Mouse (Mus musculus): ENCODE results near the gene Thumpd3. TPM values are rescaled to one million over a fixed set of nuclear protein-coding genes. Genes with fewer than 3 reads are reported as not detected.

Gene Thumpd3
- polyA plus RNA-seq, 1 experiment from 2014 or later = 55.0 TPM

DNA sequence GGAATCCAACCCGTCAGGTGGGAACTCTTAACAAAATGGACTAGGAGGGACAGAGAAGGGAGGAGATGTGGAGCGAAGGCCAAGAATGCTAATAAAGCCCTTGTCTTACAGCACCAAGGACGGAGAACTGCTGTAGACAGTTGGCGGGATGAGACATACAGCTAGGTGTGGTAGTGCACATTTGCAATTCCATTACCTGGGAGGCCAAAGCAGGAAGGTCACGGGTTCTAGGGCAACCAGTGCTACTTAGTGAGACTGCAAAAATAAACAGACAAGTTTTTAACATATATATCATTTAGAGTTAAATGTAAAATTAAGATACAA is 7.3 kb upstream of the Thumpd3 start:
- peak overlapping the region; percentile 18; the same call in 1 of the 2 replicates for H3K9ac ChIP-seq
- H3K9me3 ChIP-seq = no peaks in the 10 kb centered on the region
- H3K36me3 ChIP-seq = no peaks in the 10 kb centered on the region
- ATAC-seq (ENCODE audit: insufficient number of reproducible peaks, insufficient read depth, low FRiP score, low TSS enrichment, low read depth) = no peak
- no peaks in the 10 kb centered on the region for H3K27me3 ChIP-seq
- H3K27ac ChIP-seq = peak overlapping the region; percentile 17; the same call in 1 of the 2 replicates
- H3K4me2 ChIP-seq = peak overlapping the region; percentile 46
- H3K4me1 ChIP-seq = peaks cover 6% of the 10 kb centered on the region; the same call in 1 of the 2 replicates
- WGBS = 50% methylated on average over 5 of the region's 5 CpGs
- no peak overlapping the region for H3K4me3 ChIP-seq

DNA sequence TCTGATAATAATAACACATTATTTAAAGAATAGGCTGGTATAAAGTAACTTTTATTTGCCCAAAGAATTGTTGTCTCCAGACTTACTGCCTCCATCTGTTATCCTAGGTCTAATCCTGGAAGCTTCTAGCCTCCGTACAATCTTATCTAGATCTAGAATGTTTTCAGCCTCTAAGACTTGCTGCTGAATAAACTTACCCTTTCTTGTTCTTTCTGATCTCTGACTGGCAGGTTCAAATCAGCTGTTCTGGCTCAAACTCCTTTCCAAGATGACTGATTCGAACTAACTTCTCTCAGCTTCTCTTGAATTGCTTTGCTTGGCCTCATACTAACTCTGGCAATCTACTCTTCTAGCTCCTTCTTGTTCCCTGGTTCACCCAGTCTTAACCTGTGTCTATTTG is 5.7 kb upstream of the Thumpd3 start:
- Histone ChIP-seq H3K4me1 (peaks cover 11% of the 10 kb centered on the region), H3K9me3 (no peaks in the 10 kb centered on the region), H3K4me3 (no peak overlapping the region), H3K36me3 (no peaks in the 10 kb centered on the region), H3K27ac (no peak overlapping the region), H3K9ac (no peak overlapping the region), H3K4me2 (no peak overlapping the region), H3K27me3 (no peaks in the 10 kb centered on the region)
- no peak for ATAC-seq (ENCODE audit: insufficient number of reproducible peaks, insufficient read depth, low FRiP score, low TSS enrichment, low read depth)
- WGBS = 84% methylated on average over 2 of the region's 2 CpGs

DNA sequence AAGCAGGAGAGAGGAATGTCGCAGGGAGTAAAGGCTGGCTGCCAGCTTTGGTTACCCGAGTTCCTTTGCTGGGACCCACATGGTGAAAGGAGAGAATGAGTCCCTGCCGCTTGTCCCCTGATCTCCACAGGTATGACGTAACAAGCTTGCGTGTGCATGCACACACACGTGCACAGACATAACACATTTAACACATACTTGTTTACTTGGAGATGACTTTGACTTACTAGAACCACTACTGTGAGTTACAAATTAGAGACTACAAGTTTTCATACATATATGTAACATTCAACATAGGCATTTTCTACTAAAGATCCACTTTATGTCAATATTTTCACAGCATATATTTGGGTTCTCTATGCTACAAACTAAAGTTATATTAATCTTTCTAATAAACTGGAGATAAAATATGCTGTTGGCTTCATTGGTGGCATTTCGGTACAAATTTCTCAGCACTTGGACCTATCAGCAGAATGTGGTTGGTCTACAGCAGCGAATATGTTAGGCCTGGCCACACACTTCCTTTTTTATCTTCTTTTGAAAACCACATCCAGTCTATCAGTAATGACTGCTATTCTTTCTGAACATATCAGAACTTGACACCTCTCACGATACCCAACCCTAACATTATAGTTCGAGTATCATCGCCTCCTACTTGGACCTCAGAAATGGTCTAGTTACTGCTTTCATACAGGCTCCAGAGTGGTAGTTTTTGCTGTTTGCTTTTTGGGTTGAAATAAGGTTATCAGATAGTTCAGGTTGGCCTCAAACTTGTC is 4.6 kb upstream of the Thumpd3 start:
- ATAC-seq (ENCODE audit: insufficient number of reproducible peaks, insufficient read depth, low FRiP score, low TSS enrichment, low read depth) = no peak
- peaks cover 13% of the 10 kb centered on the region for H3K4me1 ChIP-seq
- 85% methylated on average over 11 of the region's 11 CpGs for WGBS
- H3K27me3 ChIP-seq = no peaks in the 10 kb centered on the region
- no peak overlapping the region for H3K4me3 ChIP-seq
- H3K27ac ChIP-seq = no peak overlapping the region
- H3K4me2 ChIP-seq = no peak overlapping the region
- no peaks in the 10 kb centered on the region for H3K9me3 ChIP-seq
- H3K9ac ChIP-seq = no peak overlapping the region
- no peaks in the 10 kb centered on the region for H3K36me3 ChIP-seq

DNA sequence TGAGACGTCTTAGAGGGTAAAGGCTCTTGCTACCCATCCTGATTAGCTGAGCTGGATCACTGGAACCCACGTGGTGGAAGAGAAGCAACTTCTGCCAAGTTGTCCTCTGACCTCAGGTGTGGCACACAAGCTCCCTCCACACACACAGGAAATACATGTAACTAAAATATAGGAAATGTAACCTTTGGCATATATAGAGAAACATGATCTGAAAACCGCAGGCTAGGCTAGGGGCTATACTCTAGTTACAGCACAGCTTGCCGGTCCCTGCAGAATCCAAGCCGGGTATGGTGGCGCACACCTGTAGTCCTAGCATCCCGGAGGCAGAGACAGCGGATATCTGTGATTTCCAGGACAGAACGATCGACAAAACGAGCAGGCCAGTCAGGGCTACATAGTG is 450 bp upstream of the Thumpd3 start:
- Histone ChIP-seq H3K4me2 (peak overlapping the region; percentile 94), H3K27me3 (no peaks in the 10 kb centered on the region), H3K27ac (peak overlapping the region; percentile 91), H3K9ac (peak overlapping the region; percentile 85), H3K36me3 (peaks cover 15% of the 10 kb centered on the region), H3K4me1 (peaks cover 15% of the 10 kb centered on the region), H3K4me3 (peak overlapping the region; percentile 83), H3K9me3 (no peaks in the 10 kb centered on the region)
- under 1% methylated on average over 11 of the region's 11 CpGs for WGBS
- no peak for ATAC-seq (ENCODE audit: insufficient number of reproducible peaks, insufficient read depth, low FRiP score, low TSS enrichment, low read depth)

DNA sequence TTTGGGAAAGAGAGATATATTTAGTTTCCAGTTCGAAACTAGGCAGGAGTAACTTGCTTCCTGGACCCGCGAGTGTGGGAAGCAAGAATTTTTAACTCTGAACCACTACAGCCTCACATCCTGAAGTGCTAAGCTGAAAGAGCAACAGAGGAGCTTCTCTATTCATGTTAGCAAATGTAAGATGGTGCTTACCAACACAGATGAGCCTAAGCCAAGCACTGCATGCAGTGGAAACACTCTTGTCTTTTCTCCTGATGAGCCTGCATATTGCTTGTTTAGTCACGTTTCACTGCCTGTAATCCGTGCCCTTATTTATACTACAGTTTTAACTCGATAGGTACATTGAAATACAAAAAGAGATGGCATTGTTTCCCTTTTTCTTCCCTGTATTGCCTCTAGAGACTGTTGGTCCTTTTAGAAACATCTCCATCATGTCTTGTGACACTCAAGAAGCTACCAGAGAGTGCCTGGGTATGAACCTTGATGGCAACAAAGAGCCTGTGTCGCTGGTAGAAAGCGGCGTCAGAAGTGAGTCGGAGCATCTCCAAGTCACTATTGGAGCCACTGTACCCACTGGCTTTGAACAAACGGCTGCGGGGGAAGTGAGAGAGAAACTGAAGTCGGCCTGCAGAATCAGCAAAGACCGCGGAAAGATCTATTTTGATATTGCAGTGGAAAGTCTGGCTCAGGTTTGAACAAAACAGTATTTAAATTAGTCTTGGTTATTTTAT is 1.2 kb downstream of the Thumpd3 start:
- H3K4me1 ChIP-seq = peaks cover 15% of the 10 kb centered on the region
- peak overlapping the region; percentile 94 for H3K4me2 ChIP-seq
- peak overlapping the region; percentile 85 for H3K9ac ChIP-seq
- no peaks in the 10 kb centered on the region for H3K27me3 ChIP-seq
- 54% methylated on average over 15 of the region's 15 CpGs for WGBS
- peak overlapping the region; percentile 83 for H3K4me3 ChIP-seq
- peaks cover 27% of the 10 kb centered on the region for H3K36me3 ChIP-seq
- no peaks in the 10 kb centered on the region for H3K9me3 ChIP-seq
- no peak for ATAC-seq (ENCODE audit: insufficient number of reproducible peaks, insufficient read depth, low FRiP score, low TSS enrichment, low read depth)
- peak overlapping the region; percentile 91 for H3K27ac ChIP-seq

DNA sequence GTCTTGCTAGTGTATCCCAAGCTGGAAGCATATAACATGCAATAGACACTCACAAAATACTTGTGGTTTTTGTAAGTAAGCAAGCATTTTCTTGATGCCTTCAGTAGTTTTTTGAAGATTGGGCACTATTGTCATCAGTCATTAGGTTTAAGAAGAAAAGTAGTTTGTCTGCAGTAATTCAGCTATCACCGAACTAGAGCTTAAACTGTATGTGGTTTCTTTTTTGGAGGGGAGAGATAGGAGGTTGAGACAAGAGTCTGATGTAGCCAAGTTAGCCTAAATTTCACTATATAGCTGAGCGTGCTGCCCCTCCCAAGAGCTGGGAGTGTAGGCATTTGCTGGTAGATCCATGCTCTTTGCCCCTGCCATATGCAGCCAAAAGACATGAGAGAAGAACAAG is 2.3 kb downstream of the Thumpd3 start:
- no peak overlapping the region for H3K9ac ChIP-seq
- H3K4me3 ChIP-seq = no peak overlapping the region
- no peak overlapping the region for H3K4me2 ChIP-seq
- no peaks in the 10 kb centered on the region for H3K27me3 ChIP-seq
- peaks cover 15% of the 10 kb centered on the region for H3K4me1 ChIP-seq
- no peak overlapping the region for H3K27ac ChIP-seq
- 94% methylated on average over 2 of the region's 2 CpGs for WGBS
- H3K36me3 ChIP-seq = peaks cover 33% of the 10 kb centered on the region
- no peaks in the 10 kb centered on the region for H3K9me3 ChIP-seq
- ATAC-seq (ENCODE audit: insufficient number of reproducible peaks, insufficient read depth, low FRiP score, low TSS enrichment, low read depth) = no peak

DNA sequence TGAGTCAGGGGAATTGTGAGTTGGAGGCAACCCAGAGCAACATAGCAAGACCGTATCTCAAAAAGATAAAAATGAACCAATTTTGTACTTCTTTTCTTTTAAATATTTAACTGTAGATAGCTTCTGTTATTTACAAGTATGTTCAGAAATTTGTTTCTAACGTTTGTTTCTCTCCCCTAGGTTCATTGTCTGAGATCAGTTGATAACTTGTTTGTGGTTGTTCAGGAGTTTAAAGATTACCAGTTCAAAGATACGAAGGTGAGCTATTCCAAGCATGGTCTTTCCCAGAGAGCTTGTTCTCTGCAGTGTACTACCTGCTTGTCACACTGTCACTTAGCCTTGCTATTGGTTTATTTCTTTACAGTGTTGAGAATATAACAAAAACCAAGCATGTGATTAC is 3.1 kb downstream of the Thumpd3 start:
- peaks cover 15% of the 10 kb centered on the region for H3K4me1 ChIP-seq
- 90% methylated on average over 3 of the region's 3 CpGs for WGBS

DNA sequence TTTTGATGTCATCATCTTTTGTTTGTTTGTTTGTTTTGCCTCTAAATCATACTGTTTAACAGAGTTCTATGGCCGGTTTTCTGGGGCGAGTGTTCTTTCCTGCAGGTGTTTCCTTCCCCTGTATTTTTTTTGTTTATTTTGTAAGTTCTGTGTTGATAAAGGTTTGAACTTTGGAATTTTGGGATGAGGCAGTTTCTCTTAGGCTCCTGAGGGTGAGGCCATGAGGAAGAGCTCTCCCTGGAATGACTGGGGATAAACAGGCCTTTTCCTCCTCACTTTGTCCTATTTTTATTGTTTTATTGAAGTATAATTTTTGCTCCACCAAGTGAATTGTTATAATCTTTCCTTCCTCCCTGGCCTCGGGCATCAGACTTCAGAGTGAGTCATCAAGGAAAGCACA is 6.9 kb downstream of the Thumpd3 start:
- H3K36me3 ChIP-seq = peaks cover 70% of the 10 kb centered on the region
- 83% methylated on average over 3 of the region's 3 CpGs for WGBS
- no peak for ATAC-seq (ENCODE audit: insufficient number of reproducible peaks, insufficient read depth, low FRiP score, low TSS enrichment, low read depth)

More for the DNA sequence above, 3.1 kb downstream of the Thumpd3 start:
- no peaks in the 10 kb centered on the region for H3K9me3 ChIP-seq
- H3K4me2 ChIP-seq = no peak overlapping the region
- no peak overlapping the region for H3K4me3 ChIP-seq
- H3K9ac ChIP-seq = no peak overlapping the region
- no peak overlapping the region for H3K27ac ChIP-seq
- peaks cover 41% of the 10 kb centered on the region for H3K36me3 ChIP-seq
- ATAC-seq (ENCODE audit: insufficient number of reproducible peaks, insufficient read depth, low FRiP score, low TSS enrichment, low read depth) = no peak
- no peaks in the 10 kb centered on the region for H3K27me3 ChIP-seq

DNA sequence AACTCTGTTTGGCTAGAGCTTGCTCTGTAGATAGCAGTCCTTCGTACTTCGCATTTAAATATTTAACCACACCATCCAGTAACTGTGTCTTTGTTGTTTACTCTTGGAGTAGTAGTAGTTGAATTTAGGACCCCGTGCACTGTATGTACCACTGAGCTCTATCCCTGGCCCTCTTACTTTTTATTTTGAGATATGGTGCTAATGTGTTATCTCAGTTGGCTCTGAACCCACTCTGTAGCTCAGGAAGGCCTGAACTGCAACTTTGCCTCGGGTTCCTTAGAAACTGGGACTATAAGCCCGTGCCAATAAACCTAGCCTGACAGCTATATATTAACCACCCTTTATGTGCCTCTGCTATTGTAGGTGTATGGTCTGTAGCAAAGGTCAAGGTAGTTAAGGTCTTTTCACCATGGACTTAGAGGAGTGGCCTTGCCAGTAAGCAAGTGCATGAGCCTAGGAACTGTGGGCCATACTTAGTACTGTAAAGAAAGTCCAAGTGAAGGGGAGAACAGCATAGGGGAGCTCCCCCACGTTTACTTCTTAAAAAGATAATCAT is 8.6 kb downstream of the Thumpd3 start:
- WGBS = 89% methylated on average over 6 of the region's 6 CpGs

More for the DNA sequence above, 6.9 kb downstream of the Thumpd3 start:
- H3K9me3 ChIP-seq = no peaks in the 10 kb centered on the region
- no peaks in the 10 kb centered on the region for H3K27me3 ChIP-seq
- no peak overlapping the region for H3K4me3 ChIP-seq
- no peak overlapping the region for H3K4me2 ChIP-seq
- no peak overlapping the region for H3K9ac ChIP-seq
- H3K4me1 ChIP-seq = no peaks in the 10 kb centered on the region
- no peak overlapping the region for H3K27ac ChIP-seq

DNA sequence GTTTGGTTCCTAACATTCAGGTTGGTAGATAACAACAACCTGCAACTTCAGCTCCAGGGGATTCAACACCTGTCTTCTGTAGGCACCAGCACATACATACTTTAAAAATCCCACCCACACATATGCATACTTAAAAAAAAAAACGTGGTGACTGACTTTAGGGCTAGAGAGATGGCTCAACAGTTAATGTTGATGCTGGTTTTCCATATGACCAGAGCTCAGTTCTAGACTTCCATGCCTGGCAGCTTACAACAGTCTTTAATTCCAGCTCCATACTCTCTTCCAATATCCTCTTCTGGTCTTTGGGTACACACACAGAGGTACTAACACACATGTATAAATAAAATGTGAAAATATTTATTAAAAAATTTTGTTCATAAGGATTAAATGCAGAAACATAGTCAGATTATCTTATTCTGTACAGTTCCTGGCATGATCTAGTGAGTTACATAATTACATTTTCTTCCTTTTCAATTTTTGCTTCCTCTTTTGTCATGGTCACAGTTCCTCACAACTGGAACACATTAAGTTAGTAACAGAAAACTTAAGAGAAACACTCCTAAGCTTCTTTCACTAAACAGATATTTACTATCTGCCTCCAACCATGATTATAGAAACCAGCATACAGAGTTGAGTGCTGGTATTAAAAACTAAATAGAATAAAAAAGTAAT is 15.0 kb downstream of the Thumpd3 start:
- no peak overlapping the region for H3K27ac ChIP-seq
- H3K36me3 ChIP-seq = peaks cover 85% of the 10 kb centered on the region
- 61% methylated on average over 1 of the region's 1 CpGs for WGBS
- H3K4me2 ChIP-seq = no peak overlapping the region
- H3K9ac ChIP-seq = no peak overlapping the region
- no peaks in the 10 kb centered on the region for H3K4me1 ChIP-seq
- H3K9me3 ChIP-seq = no peaks in the 10 kb centered on the region
- H3K4me3 ChIP-seq = no peak overlapping the region
- H3K27me3 ChIP-seq = no peaks in the 10 kb centered on the region
- ATAC-seq (ENCODE audit: insufficient number of reproducible peaks, insufficient read depth, low FRiP score, low TSS enrichment, low read depth) = no peak

More for the DNA sequence above, 8.6 kb downstream of the Thumpd3 start:
- no peaks in the 10 kb centered on the region for H3K4me1 ChIP-seq
- peaks cover 72% of the 10 kb centered on the region for H3K36me3 ChIP-seq
- no peak overlapping the region for H3K9ac ChIP-seq
- ATAC-seq (ENCODE audit: insufficient number of reproducible peaks, insufficient read depth, low FRiP score, low TSS enrichment, low read depth) = no peak
- H3K4me2 ChIP-seq = no peak overlapping the region
- H3K4me3 ChIP-seq = no peak overlapping the region
- H3K9me3 ChIP-seq = no peaks in the 10 kb centered on the region
- no peaks in the 10 kb centered on the region for H3K27me3 ChIP-seq
- H3K27ac ChIP-seq = no peak overlapping the region

DNA sequence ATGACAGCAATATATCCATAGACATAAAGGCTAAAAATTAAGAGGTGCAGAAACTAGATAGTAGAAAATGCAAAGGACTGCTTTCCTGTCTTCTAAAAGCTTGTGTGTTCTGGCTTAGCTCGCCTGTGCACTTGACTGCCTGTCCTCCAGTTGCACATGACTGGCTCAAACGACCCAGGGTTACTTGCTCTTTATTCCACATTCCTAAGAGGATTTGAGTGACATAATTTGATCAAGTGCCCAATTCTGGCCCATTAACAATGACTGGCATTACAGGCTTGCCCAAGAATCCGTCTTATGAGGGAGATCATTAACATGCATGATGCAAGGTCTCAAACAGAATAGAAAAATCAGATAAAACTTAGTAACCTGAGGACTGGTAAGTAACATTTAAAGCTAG is 16.2 kb downstream of the Thumpd3 start:
- Histone ChIP-seq H3K4me2 (no peak overlapping the region), H3K4me3 (no peak overlapping the region), H3K9me3 (no peaks in the 10 kb centered on the region), H3K36me3 (peaks cover 88% of the 10 kb centered on the region), H3K27ac (no peak overlapping the region), H3K4me1 (no peaks in the 10 kb centered on the region), H3K27me3 (no peaks in the 10 kb centered on the region), H3K9ac (no peak overlapping the region)
- ATAC-seq (ENCODE audit: insufficient number of reproducible peaks, insufficient read depth, low FRiP score, low TSS enrichment, low read depth) = no peak
- 72% methylated on average over 3 of the region's 3 CpGs for WGBS

Measured in embryonic facial prominence, embryonic 13.5 days (tissue).